ENCODE assay signal across 14 mouse cellular contexts in genomic region chr1:156504945-156505523, GRCm38 (mm10). TPM values are rescaled to one million over a fixed set of nuclear protein-coding genes. Genes with fewer than 3 reads are reported as not detected.
A peak's percentile ranks its signal among the peaks of the same experiment; 100 is the strongest.
DNase-seq lines count a peak whose midpoint lies in the region; TF ChIP-seq lines count a peak whose summit lies in the region.
"Had no signal": no experiment of that assay in that cellular context is flagged by ENCODE, and none has a peak within 500 bp of the region (broad histone marks: within the 10 kb centered on the region; RNA-seq: fewer than 3 reads in every experiment).

No protein-coding gene starts in this region.

- H3K27ac ChIP-seq in gastrocnemius, adult 2 months: no peak overlapping the region
- H3K27ac ChIP-seq in thymus, adult 2 months (ENCODE audit: control insufficient read depth, insufficient read depth, low read length): no peak overlapping the region
- H3K27ac ChIP-seq: midbrain, embryonic 12.5 days had no signal

- H3K4me1 ChIP-seq in thymus, adult 2 months (replicated peaks; ENCODE audit: control insufficient read depth, insufficient read depth, low read length): no peaks in the 10 kb centered on the region; the same call in 1 of the 2 replicates
- H3K4me1 ChIP-seq: midbrain, embryonic 12.5 days had no signal

- peak; percentile 19; the same call in 1 of the 2 replicates for TF ChIP-seq CTCF in gastrocnemius, adult 2 months (IDR thresholded peaks at IDR 0.05)
- no peak for TF ChIP-seq CTCF in thymus, adult 2 months (IDR thresholded peaks at IDR 0.05; ENCODE audit: borderline replicate concordance, control insufficient read depth, extremely low read depth, insufficient read depth, low read length, poor library complexity)

- no peak for DNase-seq in gastrocnemius, adult 2 months
- DNase-seq in gastrocnemius, adult 18-20 months (ENCODE audit: low spot score): no peak
- peak; percentile 13 for DNase-seq in thymus, adult 2 months
- DNase-seq in thymus, postnatal 36 days: no peak
- peak; percentile 37 for DNase-seq in induced T-regulatory cell, adult 2 months (ENCODE audit: low read depth)
- DNase-seq in right cerebral cortex, postnatal 14 days: no peak
- DNase-seq in kidney, adult 8-10 months: no peak
- DNase-seq in frontal cortex, postnatal 10 days (ENCODE audit: low spot score in 2 of 2): no peak
- DNase-seq: forebrain, postnatal 0 days; heart, adult 11 months; heart, postnatal 4 days; lung, adult 18-20 months; right cerebral cortex, adult 18-20 months had no signal

- WGBS in thymus, adult 2 months: 88% methylated on average over 5 of the region's 5 CpGs

- H3K36me3 ChIP-seq in thymus, adult 2 months (ENCODE audit: control insufficient read depth, insufficient read depth, low read length): no peaks in the 10 kb centered on the region
- H3K36me3 ChIP-seq: midbrain, embryonic 12.5 days had no signal

- no peaks in the 10 kb centered on the region for H3K27me3 ChIP-seq in thymus, adult 2 months (ENCODE audit: control insufficient read depth, insufficient read depth, low read length)
- H3K27me3 ChIP-seq: midbrain, embryonic 12.5 days had no signal

- TF ChIP-seq POLR2A in thymus, adult 2 months (IDR thresholded peaks at IDR 0.05; ENCODE audit: control insufficient read depth, extremely low read depth, insufficient read depth, low read length, poor library complexity): no peak

- intact Hi-C loops in gastrocnemius, adult 2 months (cut with DNase I): no loop called here

- H3K4me3 ChIP-seq in gastrocnemius, adult 2 months: no peak overlapping the region
- H3K4me3 ChIP-seq in thymus, adult 2 months (ENCODE audit: control insufficient read depth, insufficient read depth, low read length): no peak overlapping the region
- H3K4me3 ChIP-seq: midbrain, embryonic 12.5 days had no signal

RNA-seq across cellular contexts. Expression of gene Gm10031, which starts 18.8 kb away (rescaled TPM):
- 10 to 100 TPM; 42.9 to 49.5 TPM for total RNA-seq in gastrocnemius, adult 2 months (2021)
- 10 to 100 TPM; 45.0 to 45.1 TPM for total RNA-seq in gastrocnemius, adult 18-20 months (2021)
- polyA plus RNA-seq in thymus, adult 2 months (2012; rRNA removed): 33.7 and 36.5 TPM in 2 replicates

RNA-seq across cellular contexts. Expression of gene Soat1, which starts 30.9 kb away (rescaled TPM):
- 1 to 10 TPM; 3.5 to 3.9 TPM for total RNA-seq in gastrocnemius, adult 2 months (2021)
- 1 to 10 TPM; 3.2 to 4.9 TPM for total RNA-seq in gastrocnemius, adult 18-20 months (2021)
- polyA plus RNA-seq in thymus, adult 2 months (2012; rRNA removed): 103 and 119 TPM in 2 replicates

RNA-seq across cellular contexts. Expression of gene Abl2, which starts 53.6 kb away (rescaled TPM):
- 10 to 100 TPM; 21.2 to 26.1 TPM for total RNA-seq in gastrocnemius, adult 2 months (2021)
- total RNA-seq in gastrocnemius, adult 18-20 months (2021): 10 to 100 TPM; 21.3 to 23.1 TPM
- polyA plus RNA-seq in thymus, adult 2 months (2012; rRNA removed): 18.7 and 19.9 TPM in 2 replicates

Comparison
In these comparisons a context has a peak if more than half of its experiments do, and no peak if none do; other contexts are left out.
1. DNase-seq: peak in thymus, adult 2 months (single experiment) and induced T-regulatory cell, adult 2 months (single experiment); none in gastrocnemius, adult 2 months (single experiment), gastrocnemius, adult 18-20 months (single experiment), thymus, postnatal 36 days (0 of 2), right cerebral cortex, postnatal 14 days (single experiment), kidney, adult 8-10 months (0 of 2) and frontal cortex, postnatal 10 days (0 of 2).